ENCODE assay signal across 21 mouse cellular contexts in the genomic region with DNA sequence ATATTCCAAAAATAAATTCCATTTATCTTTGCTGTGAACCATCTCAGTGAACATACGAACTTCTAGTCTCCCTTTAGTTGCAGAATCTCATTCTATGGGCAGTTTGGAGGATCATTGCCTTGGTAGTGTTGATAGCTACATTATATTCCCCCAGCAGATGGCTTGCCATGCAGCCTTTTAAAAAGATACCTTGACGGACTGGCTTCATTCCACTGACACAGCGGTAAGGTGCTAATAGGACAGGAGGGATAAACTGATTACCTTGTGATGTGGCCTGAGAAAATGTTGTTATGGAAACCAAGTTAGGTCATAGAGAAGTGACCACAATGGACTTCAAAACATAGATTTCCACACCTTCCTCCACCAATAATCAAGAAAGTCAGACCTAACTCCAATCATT.
DNase-seq lines count a peak whose midpoint lies in the region; TF ChIP-seq lines count a peak whose summit lies in the region.
"Had no signal": no experiment of that assay in that cellular context is flagged by ENCODE, and none has a peak within 500 bp of the region (broad histone marks: within the 10 kb centered on the region; RNA-seq: fewer than 3 reads in every experiment).

No protein-coding gene starts in this region.

- peak; percentile 76 for DNase-seq in brain, adult 2 months (ENCODE audit: low read depth, low spot score)
- DNase-seq in brain, embryonic 14.5 days (ENCODE audit: low read depth): peak; percentile 17
- peak; percentile 8 to 55 for DNase-seq in cerebellum, adult 2 months
- DNase-seq in cerebellum, postnatal 14 days: peak; percentile 68 to 70
- DNase-seq in gastrocnemius, adult 8-10 months (ENCODE audit: low spot score in 2 of 2): no peak
- no peak for DNase-seq in adrenal gland, postnatal 14 days
- DNase-seq: adrenal gland, postnatal 36 days; B cell, adult 2 months; gastrocnemius, postnatal 10 days; kidney, adult 9 months; kidney, postnatal 10 days; layer of hippocampus, postnatal 36 days; lung, embryonic 14.5 days; lung, postnatal 14 days had no signal

- no peaks in the 10 kb centered on the region for H3K27me3 ChIP-seq in cerebellum, adult 2 months (ENCODE audit: control insufficient read depth, insufficient read depth, low read length)
- H3K27me3 ChIP-seq: embryonic facial prominence, embryonic 13.5 days; forebrain, embryonic 15.5 days; hindbrain, embryonic 12.5 days; liver, embryonic 15.5 days; neural tube, embryonic 13.5 days had no signal

- no peak for TF ChIP-seq POLR2A in brain, embryonic 14.5 days (IDR thresholded peaks at IDR 0.05; ENCODE audit: borderline replicate concordance, extremely low read depth, insufficient read depth, insufficient read length, poor library complexity, severe bottlenecking)
- no peak for TF ChIP-seq POLR2A in cerebellum, adult 2 months (IDR thresholded peaks at IDR 0.05; ENCODE audit: borderline replicate concordance, insufficient read depth, low read length)

- TF ChIP-seq CTCF in brain, embryonic 14.5 days (IDR thresholded peaks at IDR 0.05; ENCODE audit: borderline replicate concordance, extremely low read depth, insufficient read depth, insufficient read length): no peak
- TF ChIP-seq CTCF in cerebellum, adult 2 months (IDR thresholded peaks at IDR 0.05; ENCODE audit: borderline replicate concordance, insufficient read depth, low read depth, low read length): no peak

- no peaks in the 10 kb centered on the region; the same call in 1 of the 2 replicates for H3K4me1 ChIP-seq in cerebellum, adult 2 months (ENCODE audit: control insufficient read depth, insufficient read depth, low read length)
- H3K4me1 ChIP-seq: embryonic facial prominence, embryonic 13.5 days; forebrain, embryonic 10.5 days; forebrain, embryonic 15.5 days; hindbrain, embryonic 12.5 days; liver, embryonic 15.5 days; neural tube, embryonic 13.5 days had no signal

- no peak overlapping the region for H3K4me3 ChIP-seq in cerebellum, adult 2 months (replicated peaks; ENCODE audit: insufficient read depth, low read depth, low read length)
- H3K4me3 ChIP-seq: embryonic facial prominence, embryonic 13.5 days; forebrain, embryonic 10.5 days; forebrain, embryonic 15.5 days; hindbrain, embryonic 12.5 days; liver, embryonic 15.5 days; myocyte; neural tube, embryonic 13.5 days had no signal

- H3K27ac ChIP-seq in cerebellum, adult 2 months (ENCODE audit: insufficient read depth, low read length): no peak overlapping the region
- H3K27ac ChIP-seq: embryonic facial prominence, embryonic 13.5 days; forebrain, embryonic 10.5 days; forebrain, embryonic 15.5 days; hindbrain, embryonic 12.5 days; liver, embryonic 15.5 days; neural tube, embryonic 13.5 days had no signal

- 47% methylated on average over 3 of the region's 3 CpGs for WGBS in cerebellum, adult 2 months

Comparison
In these comparisons a context has a peak if more than half of its experiments do, and no peak if none do; other contexts are left out.
1. DNase-seq: peak in brain, adult 2 months (single experiment), brain, embryonic 14.5 days (single experiment), cerebellum, adult 2 months (2 of 2) and cerebellum, postnatal 14 days (2 of 2); none in gastrocnemius, adult 8-10 months (0 of 2) and adrenal gland, postnatal 14 days (single experiment).